Mouse (Mus musculus) heart, embryonic 11.5 days (tissue): ENCODE results near the gene Kcnj4. TPM values are rescaled to one million over a fixed set of nuclear protein-coding genes. Genes with fewer than 3 reads are reported as not detected.
A peak's percentile ranks its signal among the peaks of the same experiment; 100 is the strongest.

Experiments used
- ATAC-seq: fragments of 200-750 bp; cut with Nextera tagmentation; replicated peaks from 2 replicates; pipeline ENCODE4 v1.8.0; 2017; ENCODE audit warnings: moderate library complexity; ENCODE audit not compliant: insufficient number of reproducible peaks, low FRiP score, low TSS enrichment
- H3K27ac ChIP-seq: fragments of 300-500 bp; sonication (generic); 2 replicates; pipeline ENCODE4 v1.5.1; 2014; ENCODE audit warnings: mild to moderate bottlenecking, low read depth, low read length
- H3K27me3 ChIP-seq: fragments of 300-500 bp; sonication (generic); 2 replicates; pipeline ENCODE4 v1.6.1; 2014; ENCODE audit warnings: mild to moderate bottlenecking, low read length, mixed read lengths; ENCODE audit not compliant: control insufficient read depth, insufficient read depth
- H3K36me3 ChIP-seq: fragments of 300-500 bp; sonication (generic); 2 replicates; pipeline ENCODE4 v1.6.1; 2014; ENCODE audit warnings: mild to moderate bottlenecking, low read length, moderate library complexity, mixed read lengths; ENCODE audit not compliant: control insufficient read depth, insufficient read depth
- H3K4me1 ChIP-seq: fragments of 300-500 bp; sonication (generic); 2 replicates; pipeline ENCODE4 v1.6.1; 2014; ENCODE audit warnings: low read length; ENCODE audit not compliant: control insufficient read depth, insufficient read depth
- H3K4me2 ChIP-seq: fragments of 300-500 bp; sonication (generic); 2 replicates; pipeline ENCODE4 v1.6.1; 2014; ENCODE audit warnings: mild to moderate bottlenecking, moderate library complexity
- H3K4me3 ChIP-seq: fragments of 300-500 bp; sonication (generic); 2 replicates; pipeline ENCODE4 v1.5.1; 2014; ENCODE audit warnings: low read depth, low read length
- H3K9ac ChIP-seq: fragments of 300-500 bp; sonication (generic); 2 replicates; pipeline ENCODE4 v1.6.1; 2014; ENCODE audit warnings: mild to moderate bottlenecking, low read depth, low read length, moderate library complexity
- H3K9me3 ChIP-seq: fragments of 300-500 bp; sonication (generic); replicated peaks from 2 replicates; pipeline ENCODE4 v1.6.1; 2016; ENCODE audit warnings: low read length; ENCODE audit not compliant: control insufficient read depth
- WGBS: fragments of 180-500 bp; shearing (Covaris S2); extraction: QIAGEN DNeasy Blood & Tissue Kit; methylation state at CpG from one replicate; pipeline ENCODE4 v1.1.7; 2014; ENCODE audit not compliant: insufficient replicate concordance; 5-methylcytosine and 5-hydroxymethylcytosine counted together
- polyA plus RNA-seq: library from polyadenylated mRNA; unstranded; fragments of >200 nt; fragmentation: Nextera tagmentation; extraction: Ambion mirVana; gene quantifications from 2 replicates; pipeline ENCODE4 v1.2.1, GENCODE M21; 2014

Kcnj4 gene
- polyA plus RNA-seq, 1 experiment from 2014 or later = not detected

- H3K4me2 ChIP-seq = peak within 1 kb of the TSS; percentile 76
- peak within 1 kb of the TSS; percentile 37 for H3K4me3 ChIP-seq
- H3K9me3 ChIP-seq = no peaks in the 10 kb centered on the region
- peaks cover 17% of the 10 kb centered on the region for H3K4me1 ChIP-seq
- H3K27me3 ChIP-seq = no peaks in the 10 kb centered on the region
- 3% methylated on average over 24 of the region's 24 CpGs for WGBS
- no peaks in the 10 kb centered on the region for H3K36me3 ChIP-seq
- peak; percentile 81 for ATAC-seq
- H3K9ac ChIP-seq = peak within 1 kb of the TSS; percentile 46
- no peak within 1 kb of the TSS for H3K27ac ChIP-seq
These were observed 49.8 kb downstream of the Kcnj4 start, which contains the start of gene Csnk1e for GRCm38 (mm10) chr15:79455106-79455810. TSS of gene Csnk1e (minus strand) at chr15:79455566.

GRCm38 (mm10) chr15:79453831-79454230 lies 51.2 kb downstream of the Kcnj4 start:
- H3K9ac ChIP-seq = no peak overlapping the region
- H3K4me1 ChIP-seq = peaks cover 17% of the 10 kb centered on the region
- no peaks in the 10 kb centered on the region for H3K36me3 ChIP-seq
- H3K4me2 ChIP-seq = no peak overlapping the region
- H3K9me3 ChIP-seq = no peaks in the 10 kb centered on the region
- no peaks in the 10 kb centered on the region for H3K27me3 ChIP-seq
- ATAC-seq = no peak
- H3K4me3 ChIP-seq = no peak overlapping the region
- no peak overlapping the region for H3K27ac ChIP-seq
- WGBS = 83% methylated on average over 4 of the region's 4 CpGs

- H3K9me3 ChIP-seq = no peaks in the 10 kb centered on the region
- no peak overlapping the region for H3K4me3 ChIP-seq
- WGBS = 83% methylated on average over 3 of the region's 3 CpGs
- H3K27me3 ChIP-seq = no peaks in the 10 kb centered on the region
- no peak overlapping the region for H3K27ac ChIP-seq
- 0 out of 2 replicates have a peak, but pooled peaks cover under 1% of the 10 kb centered on the region for H3K4me1 ChIP-seq
- H3K9ac ChIP-seq = no peak overlapping the region
- no peak overlapping the region for H3K4me2 ChIP-seq
- ATAC-seq = no peak
- no peaks in the 10 kb centered on the region for H3K36me3 ChIP-seq
These were observed 57.0 kb downstream of the Kcnj4 start for GRCm38 (mm10) chr15:79448041-79448440.

GRCm38 (mm10) chr15:79445786-79446654 lies 59.0 kb downstream of the Kcnj4 start:
- H3K9me3 ChIP-seq = no peaks in the 10 kb centered on the region
- no peaks in the 10 kb centered on the region for H3K36me3 ChIP-seq
- peaks cover 9% of the 10 kb centered on the region for H3K4me1 ChIP-seq
- H3K27me3 ChIP-seq = no peaks in the 10 kb centered on the region
- H3K27ac ChIP-seq = no peak overlapping the region
- no peak for ATAC-seq
- 82% methylated on average over 8 of the region's 8 CpGs for WGBS
- no peak overlapping the region for H3K4me3 ChIP-seq
- no peak overlapping the region for H3K9ac ChIP-seq
- no peak overlapping the region for H3K4me2 ChIP-seq

- no peaks in the 10 kb centered on the region for H3K9me3 ChIP-seq
- H3K27me3 ChIP-seq = no peaks in the 10 kb centered on the region
- no peak overlapping the region for H3K4me3 ChIP-seq
- no peak overlapping the region for H3K4me2 ChIP-seq
- no peak overlapping the region for H3K9ac ChIP-seq
- no peak overlapping the region for H3K27ac ChIP-seq
- WGBS = 65% methylated on average over 7 of the region's 7 CpGs
- no peak for ATAC-seq
- peaks cover 30% of the 10 kb centered on the region for H3K4me1 ChIP-seq
- no peaks in the 10 kb centered on the region for H3K36me3 ChIP-seq
These were observed 61.1 kb downstream of the Kcnj4 start for GRCm38 (mm10) chr15:79443856-79444410.

- Histone ChIP-seq H3K27ac (no peak overlapping the region), H3K9me3 (no peaks in the 10 kb centered on the region), H3K27me3 (no peaks in the 10 kb centered on the region), H3K4me1 (peaks cover 39% of the 10 kb centered on the region), H3K9ac (no peak overlapping the region; the same call in 1 of the 2 replicates), H3K4me3 (no peak overlapping the region), H3K36me3 (no peaks in the 10 kb centered on the region), H3K4me2 (no peak overlapping the region)
- no peak for ATAC-seq
- WGBS = 80% methylated on average over 9 of the region's 9 CpGs
These were observed 62.0 kb downstream of the Kcnj4 start for GRCm38 (mm10) chr15:79442961-79443518.

- 5% methylated on average over 6 of the region's 6 CpGs for WGBS
- Histone ChIP-seq H3K9me3 (no peaks in the 10 kb centered on the region), H3K4me3 (peak overlapping the region; percentile 93), H3K27ac (peak overlapping the region; percentile 96), H3K4me2 (peak overlapping the region; percentile 83), H3K27me3 (no peaks in the 10 kb centered on the region), H3K36me3 (peaks cover 8% of the 10 kb centered on the region), H3K9ac (peak overlapping the region; percentile 99), H3K4me1 (peaks cover 47% of the 10 kb centered on the region)
- ATAC-seq = no peak
These were observed 62.8 kb downstream of the Kcnj4 start for GRCm38 (mm10) chr15:79442257-79442611.
